Mouse (Mus musculus) olfactory bulb, adult 2 months (tissue): ENCODE measurements around the gene Mettl22.

Experiments used
- CTCF ChIP-seq: fragments of 200-500 bp; IDR thresholded peaks from 2 replicates; pipeline ENCODE4 v1.5.1; 2012; ENCODE audit warnings: low read depth, mild to moderate bottlenecking, low read length, moderate library complexity; ENCODE audit not compliant: insufficient read depth
- POLR2A ChIP-seq: fragments of 200-500 bp; IDR thresholded peaks from 2 replicates; pipeline ENCODE4 v1.6.1; 2012; ENCODE audit warnings: mild to moderate bottlenecking, low read depth, low read length, moderate library complexity; ENCODE audit not compliant: insufficient read depth

DNA sequence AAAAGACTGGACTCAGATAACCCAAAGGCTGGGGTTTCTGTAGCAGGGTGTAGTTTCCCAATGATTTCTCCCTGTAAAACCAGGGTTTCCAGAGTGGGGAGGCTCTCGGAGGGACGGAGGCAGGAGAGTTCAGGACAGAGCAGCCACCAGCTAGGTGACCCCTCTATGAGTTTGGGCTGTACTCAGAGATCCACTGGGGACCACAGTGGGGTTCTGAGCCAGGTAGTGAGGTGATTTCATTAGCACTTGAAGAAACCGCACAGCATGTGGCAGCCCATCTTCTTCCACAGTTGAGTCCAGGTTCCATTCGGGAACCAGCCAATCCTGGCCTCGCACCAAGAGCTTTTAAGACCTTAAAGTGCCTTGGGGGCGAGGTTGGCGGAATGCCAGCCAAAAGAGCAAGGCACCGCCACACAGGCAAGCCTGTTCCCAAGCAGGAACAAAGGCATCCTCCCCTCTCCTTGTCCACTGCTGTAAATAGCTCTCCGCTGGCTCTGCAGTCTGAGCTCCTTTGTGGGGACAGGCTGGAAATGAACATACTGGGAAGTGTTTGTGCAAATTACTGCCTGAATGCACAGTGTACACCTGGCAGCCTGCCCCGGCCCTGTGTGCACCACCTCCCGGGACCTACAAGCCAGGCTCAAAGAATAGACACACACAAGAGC, 53.0 kb downstream of the Mettl22 start:
- peak; percentile 30; the same call in 1 of the 2 replicates for TF ChIP-seq CTCF
- TF ChIP-seq POLR2A: no peak
